Mouse (Mus musculus) heart, adult 2 months (tissue): ENCODE data around the gene Carm1. TPM values are rescaled to one million over a fixed set of nuclear protein-coding genes. Genes with fewer than 3 reads are reported as not detected.
A peak's percentile ranks its signal among the peaks of the same experiment; 100 is the strongest.

Source experiments
- DNase-seq, 2 experiments: peaks; one replicate each; pipeline ENCODE4 v3.0.0; 2021
- H3K27ac ChIP-seq: fragments of 200-600 bp; 2 replicates; pipeline ENCODE4 v1.8.1; 2022
- H3K27me3 ChIP-seq: fragments of 200-500 bp; 2 replicates; pipeline ENCODE4 v1.6.1; 2012; ENCODE audit warnings: mild to moderate bottlenecking, low read length, inconsistent platforms, mixed read lengths; ENCODE audit not compliant: control insufficient read depth, insufficient read depth
- H3K36me3 ChIP-seq: fragments of 200-500 bp; 2 replicates; pipeline ENCODE4 v1.6.1; 2012; ENCODE audit warnings: low read length, inconsistent platforms; ENCODE audit not compliant: control insufficient read depth, insufficient read depth
- H3K4me1 ChIP-seq: fragments of 200-500 bp; 2 replicates; pipeline ENCODE4 v1.6.1; 2011; ENCODE audit warnings: low read length; ENCODE audit not compliant: control insufficient read depth, insufficient read depth
- H3K4me3 ChIP-seq: fragments of 200-600 bp; 2 replicates; pipeline ENCODE4 v1.8.1; 2022
- H3K79me2 ChIP-seq: fragments of 200-500 bp; replicated peaks from 2 replicates; pipeline ENCODE4 v1.6.1; 2012; ENCODE audit warnings: mild to moderate bottlenecking, inconsistent platforms, low read length, moderate library complexity, mixed read lengths; ENCODE audit not compliant: control insufficient read depth, insufficient read depth
- H3K9ac ChIP-seq: fragments of 200-500 bp; 2 replicates; pipeline ENCODE4 v1.6.1; 2012; ENCODE audit warnings: low read depth, mild to moderate bottlenecking, control low read depth, inconsistent platforms, low read length, mixed read lengths
- CTCF ChIP-seq: fragments of 200-600 bp; IDR thresholded peaks from 2 replicates; pipeline ENCODE4 v1.8.1; 2022; ENCODE audit warnings: antibody characterized with exemption, mild to moderate bottlenecking, moderate library complexity
- EP300 ChIP-seq: fragments of 200-500 bp; IDR thresholded peaks from 2 replicates; pipeline ENCODE4 v1.6.1; 2011; ENCODE audit warnings: low read depth, low read length, control low read depth; ENCODE audit not compliant: insufficient read depth
- POLR2A ChIP-seq: fragments of 200-500 bp; IDR thresholded peaks from 2 replicates; pipeline ENCODE4 v1.6.1; 2011; ENCODE audit warnings: mild to moderate bottlenecking, low read depth, low read length, control low read depth; ENCODE audit not compliant: insufficient read depth
- WGBS: fragments of 180-500 bp; shearing (Covaris S2); methylation state at CpG from one replicate; pipeline ENCODE4 v1.1.7; 2018; 5-methylcytosine and 5-hydroxymethylcytosine counted together
- intact Hi-C: fragments of 180-260 bp; cut with DNase I; formaldehyde crosslinking; loops from one replicate; pipeline ENCODE4 v1.15.1; 2025
- polyA plus RNA-seq: library from polyadenylated mRNA; depleted of rRNA; stranded (reverse); fragments of >200 nt; gene quantifications from 2 replicates; pipeline ENCODE4 v1.2.3, GENCODE M21; 2012
- total RNA-seq, 2 experiments: library from RNA; stranded (reverse); gene quantifications; 2 replicates each; pipeline ENCODE4 v1.2.3; 2021

Carm1 gene
- total and polyA plus RNA-seq, 3 experiments: 61.5 to 77.6 (median 66.5) TPM

GRCm38 (mm10) chr9:21617066-21617465 is 70.4 kb downstream of the Carm1 start:
- intact Hi-C loops: no loop called here

GRCm38 (mm10) chr9:21620229-21620628 is 73.5 kb downstream of the Carm1 start:
- Histone ChIP-seq H3K27ac (no peak overlapping the region), H3K4me1 (peaks cover 2% of the 10 kb centered on the region), H3K9ac (no peak overlapping the region), H3K79me2 (peaks cover 8% of the 10 kb centered on the region), H3K36me3 (no peaks in the 10 kb centered on the region), H3K4me3 (no peak overlapping the region), H3K27me3 (no peaks in the 10 kb centered on the region)
- 84% methylated on average over 4 of the region's 4 CpGs for WGBS
- TF ChIP-seq CTCF (no peak), EP300 (no peak), POLR2A (no peak)
- no peak for DNase-seq
- intact Hi-C loops: no loop called here

More at GRCm38 (mm10) chr9:21617066-21617465, 70.4 kb downstream of the Carm1 start:
- H3K4me1 ChIP-seq: peaks cover 2% of the 10 kb centered on the region
- H3K9ac ChIP-seq: peak overlapping the region; percentile 50
- peak overlapping the region; percentile 90 for H3K4me3 ChIP-seq
- H3K36me3 ChIP-seq: no peaks in the 10 kb centered on the region
- H3K79me2 ChIP-seq: peaks cover 3% of the 10 kb centered on the region; the same call in 1 of the 2 replicates
- DNase-seq: peak; percentile 23 to 37
- TF ChIP-seq POLR2A (no peak), CTCF (no peak), EP300 (no peak)
- peak overlapping the region; percentile 96 for H3K27ac ChIP-seq
- WGBS: 5% methylated on average over 10 of the region's 10 CpGs
- no peaks in the 10 kb centered on the region for H3K27me3 ChIP-seq

- Histone ChIP-seq H3K79me2 (peaks cover 9% of the 10 kb centered on the region), H3K4me1 (no peaks in the 10 kb centered on the region; the same call in none of the 2 replicates), H3K4me3 (no peak overlapping the region), H3K9ac (no peak overlapping the region), H3K27ac (no peak overlapping the region), H3K36me3 (no peaks in the 10 kb centered on the region), H3K27me3 (no peaks in the 10 kb centered on the region)
- 97% methylated on average over 1 of the region's 1 CpGs for WGBS
- intact Hi-C loops: no loop called here
- TF ChIP-seq CTCF (no peak), POLR2A (no peak), EP300 (no peak)
- DNase-seq: no peak
Measured at GRCm38 (mm10) chr9:21622676-21623075, 76.0 kb downstream of the Carm1 start.

- H3K4me1 ChIP-seq: no peaks in the 10 kb centered on the region; the same call in none of the 2 replicates
- WGBS: 83% methylated on average over 10 of the region's 10 CpGs
- H3K36me3 ChIP-seq: no peaks in the 10 kb centered on the region
- no peak overlapping the region for H3K27ac ChIP-seq
- peaks cover 8% of the 10 kb centered on the region for H3K79me2 ChIP-seq
- H3K9ac ChIP-seq: no peak overlapping the region
- no peaks in the 10 kb centered on the region for H3K27me3 ChIP-seq
- no peak for TF ChIP-seq CTCF
- no peak for TF ChIP-seq EP300
- no peak for TF ChIP-seq POLR2A
- no peak for DNase-seq
- H3K4me3 ChIP-seq: no peak overlapping the region
- intact Hi-C loops: no loop called here
Measured at GRCm38 (mm10) chr9:21625342-21626339, 78.9 kb downstream of the Carm1 start.

- Histone ChIP-seq H3K27ac (no peak overlapping the region), H3K9ac (no peak overlapping the region), H3K4me1 (no peaks in the 10 kb centered on the region; the same call in none of the 2 replicates), H3K27me3 (no peaks in the 10 kb centered on the region), H3K79me2 (peaks cover 6% of the 10 kb centered on the region), H3K4me3 (no peak overlapping the region), H3K36me3 (no peaks in the 10 kb centered on the region)
- no peak for DNase-seq
- TF ChIP-seq EP300 (no peak), CTCF (peak; percentile 62), POLR2A (no peak)
- intact Hi-C loops: no loop called here
Measured at GRCm38 (mm10) chr9:21626571-21626970, 79.9 kb downstream of the Carm1 start.

- Histone ChIP-seq H3K4me3 (no peak overlapping the region), H3K79me2 (peaks cover 6% of the 10 kb centered on the region), H3K36me3 (no peaks in the 10 kb centered on the region), H3K4me1 (no peaks in the 10 kb centered on the region; the same call in none of the 2 replicates), H3K9ac (no peak overlapping the region), H3K27ac (no peak overlapping the region), H3K27me3 (no peaks in the 10 kb centered on the region)
- WGBS: 65% methylated on average over 5 of the region's 5 CpGs
- DNase-seq: no peak
- intact Hi-C loops: no loop called here
- no peak for TF ChIP-seq POLR2A
- TF ChIP-seq CTCF: no peak
- TF ChIP-seq EP300: no peak
Measured at GRCm38 (mm10) chr9:21627145-21627795, 80.6 kb downstream of the Carm1 start.
